Mouse (Mus musculus): Measurements from ENCODE around the gene Cd46. TPM values are rescaled to one million over a fixed set of nuclear protein-coding genes. Genes with fewer than 3 reads are reported as not detected.

The Cd46 gene
- polyA plus RNA-seq, 1 experiment from 2014 or later, result 1.0 TPM

GRCm38 (mm10) chr1:195032738-195033137 is 59.3 kb downstream of the Cd46 start:
- no peak overlapping the region for H3K4me2 ChIP-seq (ENCODE audit: low read length)
- no peak overlapping the region for H3K27ac ChIP-seq (ENCODE audit: low read depth)
- DNase-seq (ENCODE audit: low spot score) (no peak), ATAC-seq (replicated peaks; ENCODE audit: low FRiP score, low TSS enrichment, low read depth) (no peak)
- no peak overlapping the region for H3K9ac ChIP-seq (ENCODE audit: low read length)
- H3K36me3 ChIP-seq (ENCODE audit: control insufficient read depth, insufficient read depth, low read length), result no peaks in the 10 kb centered on the region
- no peaks in the 10 kb centered on the region for H3K4me1 ChIP-seq (replicated peaks; ENCODE audit: control insufficient read depth, insufficient read depth, low read length)
- 80% methylated on average over 1 of the region's 1 CpGs for WGBS
- no peaks in the 10 kb centered on the region for H3K9me3 ChIP-seq (ENCODE audit: control insufficient read depth, low read length)
- no peak overlapping the region for H3K4me3 ChIP-seq (ENCODE audit: low read depth, low read length)
- H3K27me3 ChIP-seq (replicated peaks; ENCODE audit: control insufficient read depth, insufficient read depth, low read length), result no peaks in the 10 kb centered on the region

DNA sequence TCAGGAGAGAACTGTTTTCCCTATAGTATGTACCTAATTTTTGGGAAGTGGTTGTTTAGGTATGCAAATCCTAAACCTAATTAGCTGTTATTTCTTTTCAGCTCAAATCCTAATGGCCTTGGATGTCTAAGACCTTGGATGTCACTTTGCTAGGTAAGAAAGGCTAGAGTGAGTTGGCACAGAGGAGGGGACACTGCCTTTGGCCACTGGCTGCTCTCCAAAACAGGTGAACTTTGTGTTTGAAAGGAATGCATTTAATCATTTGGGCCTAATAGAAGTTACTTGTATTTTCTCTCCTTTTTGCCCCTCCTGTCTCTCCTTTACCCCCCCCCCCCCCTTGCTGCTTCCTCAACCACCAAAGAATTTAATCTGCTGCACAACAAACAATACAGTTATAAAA is 60.3 kb downstream of the Cd46 start:
- Histone ChIP-seq H3K4me2 (ENCODE audit: low read length) (no peak overlapping the region), H3K4me3 (ENCODE audit: low read depth, low read length) (no peak overlapping the region), H3K36me3 (ENCODE audit: control insufficient read depth, insufficient read depth, low read length) (no peaks in the 10 kb centered on the region), H3K9ac (ENCODE audit: low read length) (no peak overlapping the region), H3K27ac (ENCODE audit: low read depth) (no peak overlapping the region), H3K27me3 (replicated peaks; ENCODE audit: control insufficient read depth, insufficient read depth, low read length) (no peaks in the 10 kb centered on the region), H3K4me1 (replicated peaks; ENCODE audit: control insufficient read depth, insufficient read depth, low read length) (no peaks in the 10 kb centered on the region), H3K9me3 (ENCODE audit: control insufficient read depth, low read length) (no peaks in the 10 kb centered on the region)
- no peak for ATAC-seq (replicated peaks; ENCODE audit: low FRiP score, low TSS enrichment, low read depth)
- no peak for DNase-seq (ENCODE audit: low spot score)

DNA sequence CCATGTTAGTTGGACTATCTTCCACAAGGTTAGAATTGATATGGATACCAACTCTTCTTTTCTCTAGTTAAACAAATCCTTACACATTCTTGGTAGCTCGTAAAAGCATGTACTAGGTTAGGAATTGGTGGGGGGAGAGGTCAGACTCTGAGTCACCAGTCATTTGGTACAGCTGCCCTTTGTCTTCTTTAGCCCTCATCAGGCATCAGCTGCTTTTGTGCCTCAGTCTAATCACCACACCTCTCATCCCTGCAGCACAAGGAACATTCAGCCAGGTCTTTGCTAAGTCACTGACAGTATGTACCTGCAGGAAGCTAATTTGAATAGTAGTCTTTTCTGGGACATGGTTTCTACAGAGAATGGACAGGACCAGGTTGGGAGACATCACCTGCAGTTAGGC is 64.5 kb downstream of the Cd46 start:
- Histone ChIP-seq H3K27me3 (replicated peaks; ENCODE audit: control insufficient read depth, insufficient read depth, low read length) (no peaks in the 10 kb centered on the region), H3K4me2 (ENCODE audit: low read length) (no peak overlapping the region), H3K27ac (ENCODE audit: low read depth) (no peak overlapping the region), H3K9ac (ENCODE audit: low read length) (no peak overlapping the region), H3K36me3 (ENCODE audit: control insufficient read depth, insufficient read depth, low read length) (no peaks in the 10 kb centered on the region), H3K9me3 (ENCODE audit: control insufficient read depth, low read length) (no peaks in the 10 kb centered on the region), H3K4me1 (replicated peaks; ENCODE audit: control insufficient read depth, insufficient read depth, low read length) (no peaks in the 10 kb centered on the region), H3K4me3 (ENCODE audit: low read depth, low read length) (no peak overlapping the region)
- ATAC-seq (replicated peaks; ENCODE audit: low FRiP score, low TSS enrichment, low read depth) (no peak), DNase-seq (ENCODE audit: low spot score) (no peak)
- 50% methylated on average over 1 of the region's 1 CpGs for WGBS

GRCm38 (mm10) chr1:195023848-195024247 is 68.2 kb downstream of the Cd46 start:
- H3K27ac ChIP-seq (ENCODE audit: low read depth), result no peak overlapping the region
- H3K9me3 ChIP-seq (ENCODE audit: control insufficient read depth, low read length), result no peaks in the 10 kb centered on the region
- no peak overlapping the region for H3K9ac ChIP-seq (ENCODE audit: low read length)
- DNase-seq (ENCODE audit: low spot score) (no peak), ATAC-seq (replicated peaks; ENCODE audit: low FRiP score, low TSS enrichment, low read depth) (no peak)
- H3K4me2 ChIP-seq (ENCODE audit: low read length), result no peak overlapping the region
- no peaks in the 10 kb centered on the region for H3K27me3 ChIP-seq (replicated peaks; ENCODE audit: control insufficient read depth, insufficient read depth, low read length)
- no peaks in the 10 kb centered on the region for H3K4me1 ChIP-seq (replicated peaks; ENCODE audit: control insufficient read depth, insufficient read depth, low read length)
- H3K4me3 ChIP-seq (ENCODE audit: low read depth, low read length), result no peak overlapping the region
- 84% methylated on average over 1 of the region's 1 CpGs for WGBS
- no peaks in the 10 kb centered on the region for H3K36me3 ChIP-seq (ENCODE audit: control insufficient read depth, insufficient read depth, low read length)

DNA sequence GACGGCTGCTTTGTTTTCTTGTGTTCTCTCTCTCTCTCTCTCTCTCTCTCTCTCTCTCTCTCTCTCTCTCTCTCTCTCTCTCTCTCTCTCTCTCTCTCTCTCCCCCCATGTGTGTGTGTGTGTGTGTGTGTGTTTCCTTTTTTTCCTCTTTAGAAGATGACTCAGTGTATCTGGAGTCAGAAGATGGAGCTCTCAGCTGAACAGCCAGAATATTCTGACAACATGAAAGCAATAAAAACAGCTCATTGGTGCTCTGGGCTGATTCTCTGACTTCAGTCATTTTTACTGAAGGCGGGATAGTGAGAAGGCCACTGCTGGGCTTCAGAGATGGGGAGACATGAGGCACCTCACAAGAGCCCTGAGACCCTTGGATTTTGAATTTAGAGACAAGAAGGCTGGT is 70.2 kb downstream of the Cd46 start:
- DNase-seq (ENCODE audit: low spot score) (no peak), ATAC-seq (replicated peaks; ENCODE audit: low FRiP score, low TSS enrichment, low read depth) (no peak)
- H3K36me3 ChIP-seq (ENCODE audit: control insufficient read depth, insufficient read depth, low read length), result no peaks in the 10 kb centered on the region
- no peak overlapping the region for H3K4me3 ChIP-seq (ENCODE audit: low read depth, low read length)
- H3K4me1 ChIP-seq (replicated peaks; ENCODE audit: control insufficient read depth, insufficient read depth, low read length), result no peaks in the 10 kb centered on the region
- H3K4me2 ChIP-seq (ENCODE audit: low read length), result no peak overlapping the region
- H3K9ac ChIP-seq (ENCODE audit: low read length), result no peak overlapping the region
- WGBS, result 88% methylated on average over 2 of the region's 2 CpGs
- no peaks in the 10 kb centered on the region for H3K27me3 ChIP-seq (replicated peaks; ENCODE audit: control insufficient read depth, insufficient read depth, low read length)
- H3K9me3 ChIP-seq (ENCODE audit: control insufficient read depth, low read length), result no peaks in the 10 kb centered on the region
- no peak overlapping the region for H3K27ac ChIP-seq (ENCODE audit: low read depth)

- no peaks in the 10 kb centered on the region for H3K4me1 ChIP-seq (replicated peaks; ENCODE audit: control insufficient read depth, insufficient read depth, low read length)
- WGBS, result 93% methylated on average over 5 of the region's 5 CpGs
- no peak overlapping the region for H3K4me2 ChIP-seq (ENCODE audit: low read length)
- no peaks in the 10 kb centered on the region for H3K36me3 ChIP-seq (ENCODE audit: control insufficient read depth, insufficient read depth, low read length)
- no peak for DNase-seq (ENCODE audit: low spot score)
- no peak overlapping the region for H3K27ac ChIP-seq (ENCODE audit: low read depth)
- H3K27me3 ChIP-seq (replicated peaks; ENCODE audit: control insufficient read depth, insufficient read depth, low read length), result no peaks in the 10 kb centered on the region
- no peak overlapping the region for H3K4me3 ChIP-seq (ENCODE audit: low read depth, low read length)
- no peaks in the 10 kb centered on the region for H3K9me3 ChIP-seq (ENCODE audit: control insufficient read depth, low read length)
- ATAC-seq (replicated peaks; ENCODE audit: low FRiP score, low TSS enrichment, low read depth), result no peak
- no peak overlapping the region for H3K9ac ChIP-seq (ENCODE audit: low read length)
Observed at GRCm38 (mm10) chr1:195019062-195019600, 72.9 kb downstream of the Cd46 start.

DNA sequence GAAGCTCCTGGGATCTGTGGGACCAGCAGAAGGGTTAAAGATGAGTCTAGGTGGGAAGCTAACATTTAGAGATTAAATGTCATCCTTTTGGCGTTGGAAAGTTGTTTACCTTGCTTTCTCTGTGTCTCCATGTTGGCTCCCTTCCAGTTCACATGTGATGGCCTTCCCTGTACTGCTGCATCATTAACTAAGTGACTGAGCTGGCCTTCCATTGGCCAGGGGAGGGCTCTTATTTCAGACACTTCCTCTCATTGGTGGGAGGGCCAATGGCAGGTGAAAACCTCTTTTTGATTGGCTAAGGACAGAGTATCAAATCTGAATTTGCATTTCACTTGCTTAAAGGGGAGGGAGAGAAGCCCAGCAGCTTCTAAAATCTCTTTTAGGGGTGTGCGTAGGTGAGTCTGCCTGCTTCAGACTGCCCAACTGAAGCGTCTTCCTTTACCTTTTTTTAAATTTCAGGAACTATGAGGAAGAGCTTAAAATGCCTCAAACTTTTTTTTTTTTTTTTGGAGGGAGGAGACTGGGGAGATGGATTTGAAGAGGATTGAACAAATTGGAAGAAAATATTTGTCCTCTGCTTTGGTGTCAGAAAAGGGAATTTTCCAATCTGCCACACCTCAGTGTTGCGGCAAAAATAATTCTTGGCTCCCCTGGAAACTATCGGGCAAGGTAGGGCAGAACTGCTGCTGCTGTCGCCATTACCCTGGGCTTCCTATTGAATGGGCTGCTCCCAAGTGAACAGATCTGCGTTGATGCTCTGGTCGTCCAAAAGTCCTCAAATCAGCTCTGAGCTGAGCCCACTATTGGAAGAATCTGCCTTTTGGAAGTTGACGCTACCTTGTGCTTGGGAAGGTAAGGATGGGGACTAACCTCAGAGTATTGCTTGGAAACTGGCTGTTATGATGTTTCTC is 73.7 kb downstream of the Cd46 start:
- H3K9me3 ChIP-seq (ENCODE audit: control insufficient read depth, low read length), result no peaks in the 10 kb centered on the region
- no peaks in the 10 kb centered on the region for H3K27me3 ChIP-seq (replicated peaks; ENCODE audit: control insufficient read depth, insufficient read depth, low read length)
- no peak overlapping the region for H3K9ac ChIP-seq (ENCODE audit: low read length)
- no peak overlapping the region for H3K4me3 ChIP-seq (ENCODE audit: low read depth, low read length)
- H3K4me1 ChIP-seq (replicated peaks; ENCODE audit: control insufficient read depth, insufficient read depth, low read length), result no peaks in the 10 kb centered on the region
- no peak overlapping the region for H3K27ac ChIP-seq (ENCODE audit: low read depth)
- no peak overlapping the region for H3K4me2 ChIP-seq (ENCODE audit: low read length)
- DNase-seq (ENCODE audit: low spot score), result no peak
- H3K36me3 ChIP-seq (ENCODE audit: control insufficient read depth, insufficient read depth, low read length), result no peaks in the 10 kb centered on the region
- no peak for ATAC-seq (replicated peaks; ENCODE audit: low FRiP score, low TSS enrichment, low read depth)
- WGBS, result 83% methylated on average over 9 of the region's 9 CpGs

GRCm38 (mm10) chr1:195017626-195018025 is 74.4 kb downstream of the Cd46 start:
- DNase-seq (ENCODE audit: low spot score) (no peak), ATAC-seq (replicated peaks; ENCODE audit: low FRiP score, low TSS enrichment, low read depth) (no peak)
- H3K9me3 ChIP-seq (ENCODE audit: control insufficient read depth, low read length), result no peaks in the 10 kb centered on the region
- no peak overlapping the region for H3K27ac ChIP-seq (ENCODE audit: low read depth)
- no peaks in the 10 kb centered on the region for H3K36me3 ChIP-seq (ENCODE audit: control insufficient read depth, insufficient read depth, low read length)
- 58% methylated on average over 4 of the region's 4 CpGs for WGBS
- H3K4me2 ChIP-seq (ENCODE audit: low read length), result no peak overlapping the region
- H3K9ac ChIP-seq (ENCODE audit: low read length), result no peak overlapping the region
- H3K4me3 ChIP-seq (ENCODE audit: low read depth, low read length), result no peak overlapping the region
- no peaks in the 10 kb centered on the region for H3K27me3 ChIP-seq (replicated peaks; ENCODE audit: control insufficient read depth, insufficient read depth, low read length)
- H3K4me1 ChIP-seq (replicated peaks; ENCODE audit: control insufficient read depth, insufficient read depth, low read length), result no peaks in the 10 kb centered on the region
